Mouse (Mus musculus): ENCODE data around the gene Napa.

The Napa gene

GRCm38 (mm10) chr7:16099901-16100300 is 1.6 kb downstream of the Napa start:
- DNase-seq (ENCODE audit: low read depth) = no peak

GRCm38 (mm10) chr7:16101081-16101480 is 2.8 kb downstream of the Napa start:
- DNase-seq (ENCODE audit: low read depth) = no peak

GRCm38 (mm10) chr7:16101726-16102475 is 3.6 kb downstream of the Napa start:
- DNase-seq (ENCODE audit: low read depth) = no peak

- DNase-seq (ENCODE audit: low read depth) = no peak
Measured at GRCm38 (mm10) chr7:16102686-16103226, 4.5 kb downstream of the Napa start.

- DNase-seq (ENCODE audit: low read depth) = no peak
Measured at GRCm38 (mm10) chr7:16103760-16104159, 5.5 kb downstream of the Napa start.

GRCm38 (mm10) chr7:16104611-16105388 is 6.5 kb downstream of the Napa start:
- no peak for DNase-seq (ENCODE audit: low read depth)

- DNase-seq (ENCODE audit: low read depth) = no peak
Measured at GRCm38 (mm10) chr7:16108886-16109542, 10.8 kb downstream of the Napa start.

- no peak for DNase-seq (ENCODE audit: low read depth)
Measured at GRCm38 (mm10) chr7:16110158-16110557, 11.9 kb downstream of the Napa start.

- no peak for DNase-seq (ENCODE audit: low read depth)
Measured at GRCm38 (mm10) chr7:16111284-16112090, 13.2 kb downstream of the Napa start.

GRCm38 (mm10) chr7:16116418-16116817 is 18.2 kb downstream of the Napa start:
- no peak for DNase-seq (ENCODE audit: low read depth)

- DNase-seq (ENCODE audit: low read depth) = no peak
Measured at GRCm38 (mm10) chr7:16117100-16117499, 18.8 kb downstream of the Napa start.

- peak; percentile 97 for DNase-seq (ENCODE audit: low read depth)
Measured at GRCm38 (mm10) chr7:16119569-16120261, 21.5 kb downstream of the Napa start, which contains the start of gene Kptn. TSS of gene Kptn (plus strand) at chr7:16119895.

- no peak for DNase-seq (ENCODE audit: low read depth)
Measured at GRCm38 (mm10) chr7:16120262-16120600, 22.0 kb downstream of the Napa start.

- DNase-seq (ENCODE audit: low read depth) = no peak
Measured at GRCm38 (mm10) chr7:16125829-16126228, 27.6 kb downstream of the Napa start.

GRCm38 (mm10) chr7:16128344-16128743 is 30.1 kb downstream of the Napa start:
- DNase-seq (ENCODE audit: low read depth) = no peak

GRCm38 (mm10) chr7:16128899-16129298 is 30.6 kb downstream of the Napa start:
- no peak for DNase-seq (ENCODE audit: low read depth)

GRCm38 (mm10) chr7:16129421-16129845 is 31.2 kb downstream of the Napa start, which contains the start of gene Slc8a2:
TSS of gene Slc8a2 (plus strand) at chr7:16129826.
- DNase-seq (ENCODE audit: low read depth) = peak; percentile 32

GRCm38 (mm10) chr7:16129846-16130691 is 31.8 kb downstream of the Napa start:
- DNase-seq (ENCODE audit: low read depth) = no peak

GRCm38 (mm10) chr7:16130956-16131634 is 32.8 kb downstream of the Napa start:
- DNase-seq (ENCODE audit: low read depth) = no peak

Measured in 416B (cell line).